Mouse (Mus musculus) hindbrain, embryonic 15.5 days (tissue): Measurements from ENCODE around the gene Nr3c2. TPM values are rescaled to one million over a fixed set of nuclear protein-coding genes. Genes with fewer than 3 reads are reported as not detected.

Experiments
- ATAC-seq: fragments of 200-750 bp; cut with Nextera tagmentation; 2 replicates; pipeline ENCODE4 v1.8.0; 2017; ENCODE audit warnings: low read depth, moderate number of reproducible peaks, moderate TSS enrichment; ENCODE audit not compliant: low FRiP score
- H3K27ac ChIP-seq: fragments of 300-500 bp; sonication (generic); replicated peaks from 2 replicates; pipeline ENCODE4 v1.5.1; 2015; ENCODE audit warnings: mild to moderate bottlenecking, inconsistent platforms
- H3K27me3 ChIP-seq: fragments of 300-500 bp; sonication (generic); 2 replicates; pipeline ENCODE4 v1.6.1; 2015; ENCODE audit warnings: control low read depth, inconsistent platforms
- H3K36me3 ChIP-seq: fragments of 300-500 bp; sonication (generic); 2 replicates; pipeline ENCODE4 v1.6.1; 2015; ENCODE audit warnings: control low read depth, inconsistent platforms
- H3K4me1 ChIP-seq: fragments of 300-500 bp; sonication (generic); replicated peaks from 2 replicates; pipeline ENCODE4 v1.6.1; 2015; ENCODE audit warnings: control low read depth, inconsistent platforms
- H3K4me2 ChIP-seq: fragments of 300-500 bp; sonication (generic); 2 replicates; pipeline ENCODE4 v1.6.1; 2015; ENCODE audit warnings: moderate library complexity, mild to moderate bottlenecking, inconsistent platforms
- H3K4me3 ChIP-seq: fragments of 300-500 bp; sonication (generic); 2 replicates; pipeline ENCODE4 v1.5.1; 2015; ENCODE audit warnings: mild to moderate bottlenecking, inconsistent platforms
- H3K9ac ChIP-seq: fragments of 300-500 bp; sonication (generic); 2 replicates; pipeline ENCODE4 v1.6.1; 2015; ENCODE audit warnings: inconsistent platforms
- H3K9me3 ChIP-seq: fragments of 300-500 bp; sonication (generic); 2 replicates; pipeline ENCODE4 v1.6.1; 2016; ENCODE audit warnings: control low read depth, inconsistent platforms
- WGBS: fragments of 180-500 bp; shearing (Covaris S2); methylation state at CpG from one replicate; pipeline ENCODE4 v1.1.7; 2015; 5-methylcytosine and 5-hydroxymethylcytosine counted together
- polyA plus RNA-seq: library from polyadenylated mRNA; unstranded; fragments of >200 nt; fragmentation: Nextera tagmentation; extraction: Ambion mirVana; gene quantifications from 2 replicates; pipeline ENCODE4 v1.2.1, GENCODE M21; 2015

Gene Nr3c2
- polyA plus RNA-seq, 1 experiment from 2014 or later: 6.3 TPM

DNA sequence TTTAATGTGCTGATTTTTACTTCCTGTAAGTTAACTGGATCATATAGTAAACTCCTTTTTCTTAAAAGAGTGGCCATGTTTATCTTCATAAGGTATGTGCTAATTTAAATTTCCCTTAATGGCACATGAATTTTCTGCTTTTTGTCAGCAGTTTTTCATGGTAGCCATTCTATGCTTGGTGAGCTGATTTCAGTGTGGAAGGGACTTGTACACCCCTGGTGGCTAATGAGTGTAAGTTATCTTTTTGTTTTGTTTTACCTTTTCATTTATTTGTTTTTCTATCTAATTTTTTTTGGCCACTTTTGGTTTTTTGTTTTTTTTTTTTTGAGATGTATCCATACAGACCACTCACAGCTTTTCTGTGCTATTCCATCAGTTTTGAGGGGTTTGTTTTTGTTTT lies 340.2 kb downstream of the Nr3c2 start:
- Histone ChIP-seq H3K4me2 (no peak overlapping the region), H3K9ac (no peak overlapping the region)
- ATAC-seq: no peak

GRCm38 (mm10) chr8:77241381-77241780 lies 342.1 kb downstream of the Nr3c2 start:
- no peak overlapping the region for H3K4me2 ChIP-seq
- WGBS: 86% methylated on average over 3 of the region's 3 CpGs

More for the DNA sequence above, 340.2 kb downstream of the Nr3c2 start:
- Histone ChIP-seq H3K9me3 (no peaks in the 10 kb centered on the region), H3K4me1 (no peaks in the 10 kb centered on the region), H3K36me3 (no peaks in the 10 kb centered on the region), H3K27ac (no peak overlapping the region), H3K27me3 (no peaks in the 10 kb centered on the region), H3K4me3 (no peak overlapping the region)

GRCm38 (mm10) chr8:77250094-77250493 lies 350.9 kb downstream of the Nr3c2 start:
- ATAC-seq: no peak
- H3K9ac ChIP-seq: no peak overlapping the region
- H3K9me3 ChIP-seq: no peaks in the 10 kb centered on the region
- no peak overlapping the region for H3K27ac ChIP-seq
- WGBS: 81% methylated on average over 3 of the region's 3 CpGs
- H3K4me2 ChIP-seq: no peak overlapping the region
- H3K27me3 ChIP-seq: no peaks in the 10 kb centered on the region
- H3K36me3 ChIP-seq: no peaks in the 10 kb centered on the region
- no peak overlapping the region for H3K4me3 ChIP-seq
- H3K4me1 ChIP-seq: no peaks in the 10 kb centered on the region

More at GRCm38 (mm10) chr8:77241381-77241780, 342.1 kb downstream of the Nr3c2 start:
- Histone ChIP-seq H3K36me3 (no peaks in the 10 kb centered on the region), H3K4me1 (no peaks in the 10 kb centered on the region), H3K4me3 (no peak overlapping the region), H3K27me3 (no peaks in the 10 kb centered on the region), H3K9ac (no peak overlapping the region), H3K27ac (no peak overlapping the region), H3K9me3 (no peaks in the 10 kb centered on the region)
- ATAC-seq: no peak

DNA sequence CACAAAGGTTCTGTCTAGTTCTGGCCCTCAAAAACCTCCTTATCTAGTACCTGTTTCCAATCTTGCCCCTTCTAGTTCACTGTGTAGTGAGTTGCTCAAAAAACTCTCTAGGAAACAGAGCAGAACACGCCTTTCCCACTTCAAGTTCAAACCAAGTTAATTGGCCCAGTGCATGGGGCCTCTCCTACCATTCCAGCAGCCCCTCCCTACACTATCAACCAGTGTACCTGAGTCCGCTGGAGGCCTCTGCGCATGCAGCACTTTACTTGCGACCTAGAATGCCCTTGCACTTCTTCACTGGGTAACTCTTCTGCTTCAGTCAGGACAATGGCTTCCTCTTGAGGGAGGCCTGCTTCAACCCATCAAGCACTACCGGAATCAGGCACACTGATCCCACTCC lies 351.9 kb downstream of the Nr3c2 start:
- no peak for ATAC-seq
- no peak overlapping the region for H3K4me3 ChIP-seq
- WGBS: 95% methylated on average over 5 of the region's 5 CpGs
- H3K4me1 ChIP-seq: no peaks in the 10 kb centered on the region
- no peak overlapping the region for H3K4me2 ChIP-seq
- H3K36me3 ChIP-seq: no peaks in the 10 kb centered on the region
- no peaks in the 10 kb centered on the region for H3K9me3 ChIP-seq
- no peak overlapping the region for H3K27ac ChIP-seq
- H3K27me3 ChIP-seq: no peaks in the 10 kb centered on the region
- H3K9ac ChIP-seq: no peak overlapping the region

- WGBS: 82% methylated on average over 5 of the region's 5 CpGs
- ATAC-seq: no peak
- no peaks in the 10 kb centered on the region for H3K36me3 ChIP-seq
- H3K9ac ChIP-seq: no peak overlapping the region
- no peaks in the 10 kb centered on the region for H3K9me3 ChIP-seq
- H3K27me3 ChIP-seq: no peaks in the 10 kb centered on the region
- no peak overlapping the region for H3K27ac ChIP-seq
- no peaks in the 10 kb centered on the region for H3K4me1 ChIP-seq
- no peak overlapping the region for H3K4me3 ChIP-seq
- H3K4me2 ChIP-seq: no peak overlapping the region
Observed at GRCm38 (mm10) chr8:77254466-77254865, 355.2 kb downstream of the Nr3c2 start.

DNA sequence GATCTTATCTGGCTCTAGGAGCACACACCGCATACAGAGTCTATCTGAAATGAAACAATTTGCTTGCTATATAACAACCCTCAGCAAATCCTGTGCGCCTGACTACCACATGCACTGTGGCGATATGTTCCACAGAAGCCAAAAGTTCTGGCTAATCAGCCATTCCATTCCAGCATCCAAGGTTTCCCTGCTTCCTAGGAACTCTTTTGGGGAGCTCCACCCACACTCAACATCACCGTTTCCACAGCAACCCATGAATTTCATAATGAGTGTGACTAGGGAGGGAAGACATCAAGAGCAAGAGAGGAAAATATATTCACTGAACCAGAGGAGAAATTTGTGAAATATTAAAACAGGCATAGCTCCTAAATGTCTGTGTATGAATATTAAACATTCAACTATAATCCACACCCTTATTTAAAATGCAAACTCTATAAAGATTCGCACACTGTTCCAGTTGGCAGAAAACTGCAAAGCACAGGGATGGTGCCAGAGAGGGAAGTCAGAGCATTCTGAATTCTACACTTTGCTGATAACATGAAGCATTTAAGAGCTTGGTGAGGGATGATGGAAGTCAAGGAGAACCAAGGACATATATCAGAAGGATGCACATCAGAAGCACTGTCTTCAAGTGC lies 357.3 kb downstream of the Nr3c2 start:
- Histone ChIP-seq H3K9me3 (no peaks in the 10 kb centered on the region), H3K36me3 (no peaks in the 10 kb centered on the region), H3K9ac (no peak overlapping the region), H3K27ac (no peak overlapping the region), H3K4me2 (no peak overlapping the region), H3K4me1 (no peaks in the 10 kb centered on the region), H3K4me3 (no peak overlapping the region), H3K27me3 (no peaks in the 10 kb centered on the region)
- 87% methylated on average over 5 of the region's 5 CpGs for WGBS
- ATAC-seq: 0 out of 2 replicates have a peak, but pooled peaks have one; percentile 57

DNA sequence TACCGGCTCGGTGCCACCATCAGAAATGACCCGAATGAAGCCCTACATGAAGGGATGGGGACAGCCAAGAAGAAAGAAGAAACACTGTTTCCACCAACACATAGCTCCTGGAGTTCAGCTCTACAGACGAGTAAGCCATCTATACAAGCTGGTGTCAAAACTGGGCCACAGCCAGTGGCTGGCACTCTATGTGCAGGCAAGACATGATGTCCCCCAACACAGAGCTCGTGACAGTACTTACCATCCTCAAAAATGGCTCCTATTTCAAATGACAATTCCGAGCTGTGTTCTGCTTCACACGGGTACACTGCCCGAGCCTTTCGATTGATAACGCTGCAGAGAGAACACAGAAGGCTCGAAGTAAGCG lies 357.8 kb downstream of the Nr3c2 start:
- Histone ChIP-seq H3K27me3 (no peaks in the 10 kb centered on the region), H3K27ac (no peak overlapping the region)
- whole genome bisulfite sequencing: 95% methylated on average over 12 of the region's 12 CpGs

DNA sequence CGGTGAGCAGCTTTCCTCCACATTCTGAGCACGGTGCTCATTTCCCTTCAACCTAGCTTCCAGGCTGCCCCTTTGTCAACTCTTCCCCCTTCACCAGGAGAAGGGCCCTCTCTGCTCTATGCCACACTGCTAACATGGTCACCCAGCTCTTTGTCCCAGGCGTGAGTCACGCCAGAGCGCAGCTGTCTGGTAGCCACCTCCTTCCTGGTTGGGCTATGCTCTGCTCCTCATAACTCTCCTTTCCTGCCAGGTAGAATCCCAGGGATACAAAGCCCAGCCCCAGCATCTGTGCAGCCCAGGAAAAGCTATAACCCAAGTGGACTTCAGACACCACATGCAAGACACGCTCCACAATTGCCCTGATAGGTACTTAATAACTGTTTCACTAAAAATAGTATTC lies 362.0 kb downstream of the Nr3c2 start:
- no peaks in the 10 kb centered on the region for H3K27me3 ChIP-seq

More for the DNA sequence above, 357.8 kb downstream of the Nr3c2 start:
- no peak overlapping the region for H3K4me3 ChIP-seq
- no peak overlapping the region for H3K4me2 ChIP-seq
- no peak overlapping the region for H3K9ac ChIP-seq
- H3K9me3 ChIP-seq: no peaks in the 10 kb centered on the region
- no peak for ATAC-seq
- no peaks in the 10 kb centered on the region for H3K36me3 ChIP-seq
- no peaks in the 10 kb centered on the region for H3K4me1 ChIP-seq

DNA sequence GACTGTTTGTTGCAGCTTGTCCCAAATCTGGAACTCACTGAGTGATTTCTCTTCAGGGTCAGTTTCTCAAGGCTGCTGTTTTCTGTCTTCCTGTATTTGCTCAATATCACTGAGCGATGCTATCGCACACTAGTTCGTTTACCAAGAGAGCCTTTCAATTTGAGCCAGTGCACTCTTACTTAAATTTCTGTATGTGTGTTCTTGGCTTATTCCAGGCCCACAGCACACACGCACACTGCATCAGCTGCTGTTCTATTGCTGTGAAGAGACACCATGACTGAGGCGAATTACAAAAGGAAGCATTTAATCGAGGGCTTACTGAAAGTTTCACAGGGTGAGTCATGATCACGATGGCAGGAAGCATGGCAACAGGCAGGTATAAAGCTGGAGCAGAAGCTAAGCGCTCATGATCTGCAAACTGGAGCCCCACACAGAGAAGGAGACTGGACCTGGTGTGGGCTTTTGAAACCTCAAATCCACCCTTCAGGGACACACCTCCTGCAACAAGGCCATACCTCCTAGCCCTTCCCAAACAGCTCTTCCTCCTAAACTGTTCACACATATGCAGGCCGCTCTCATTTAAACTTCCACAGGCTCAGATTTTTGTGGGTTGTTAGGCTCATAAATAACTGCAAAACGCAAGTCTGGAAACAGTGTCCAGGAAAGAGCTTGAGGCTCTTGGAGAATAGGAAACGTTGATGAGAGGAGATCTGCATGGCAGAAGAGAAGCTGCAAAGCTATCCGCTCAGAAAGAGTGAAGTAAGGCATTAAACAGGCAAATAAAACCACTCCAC lies 363.2 kb downstream of the Nr3c2 start:
- no peaks in the 10 kb centered on the region for H3K9me3 ChIP-seq
- no peak for ATAC-seq
- 84% methylated on average over 12 of the region's 12 CpGs for WGBS
- no peaks in the 10 kb centered on the region for H3K27me3 ChIP-seq
- H3K4me2 ChIP-seq: no peak overlapping the region
- no peak overlapping the region for H3K9ac ChIP-seq
- H3K36me3 ChIP-seq: no peaks in the 10 kb centered on the region
- H3K27ac ChIP-seq: no peak overlapping the region
- H3K4me1 ChIP-seq: no peaks in the 10 kb centered on the region
- no peak overlapping the region for H3K4me3 ChIP-seq

More for the DNA sequence above, 362.0 kb downstream of the Nr3c2 start:
- Histone ChIP-seq H3K9me3 (no peaks in the 10 kb centered on the region), H3K4me3 (no peak overlapping the region), H3K4me1 (no peaks in the 10 kb centered on the region), H3K27ac (no peak overlapping the region), H3K36me3 (no peaks in the 10 kb centered on the region), H3K4me2 (no peak overlapping the region), H3K9ac (no peak overlapping the region)
- 91% methylated on average over 6 of the region's 6 CpGs for WGBS
- no peak for ATAC-seq

DNA sequence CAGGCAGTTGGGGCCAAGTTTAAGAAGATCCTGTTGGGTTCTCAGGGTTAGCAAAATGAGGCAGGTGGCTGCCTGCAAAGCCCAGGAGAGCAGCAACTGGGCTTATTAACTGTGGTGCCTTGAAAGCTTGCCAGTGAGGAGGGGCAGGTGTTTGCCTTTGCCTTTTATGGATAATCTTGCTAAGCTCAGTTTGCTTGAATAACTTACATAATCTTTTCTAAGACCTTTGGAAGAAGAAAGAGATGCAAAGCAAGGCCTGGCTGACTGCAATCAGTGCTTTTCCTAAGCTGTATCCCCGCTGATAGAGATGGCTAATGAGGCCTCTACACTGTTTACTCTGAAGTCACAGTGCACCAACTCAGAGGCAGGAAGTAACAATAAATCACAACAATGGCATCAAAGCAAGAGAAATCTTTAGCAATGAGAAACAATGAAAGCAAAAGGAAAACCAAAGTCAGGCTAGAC lies 368.7 kb downstream of the Nr3c2 start:
- H3K27me3 ChIP-seq: no peaks in the 10 kb centered on the region
- H3K9ac ChIP-seq: no peak overlapping the region
- no peak overlapping the region for H3K4me2 ChIP-seq
- no peaks in the 10 kb centered on the region for H3K36me3 ChIP-seq
- 58% methylated on average over 1 of the region's 1 CpGs for WGBS
- H3K4me3 ChIP-seq: no peak overlapping the region
- no peak overlapping the region for H3K27ac ChIP-seq
- ATAC-seq: no peak
- no peaks in the 10 kb centered on the region for H3K4me1 ChIP-seq
- no peaks in the 10 kb centered on the region for H3K9me3 ChIP-seq

DNA sequence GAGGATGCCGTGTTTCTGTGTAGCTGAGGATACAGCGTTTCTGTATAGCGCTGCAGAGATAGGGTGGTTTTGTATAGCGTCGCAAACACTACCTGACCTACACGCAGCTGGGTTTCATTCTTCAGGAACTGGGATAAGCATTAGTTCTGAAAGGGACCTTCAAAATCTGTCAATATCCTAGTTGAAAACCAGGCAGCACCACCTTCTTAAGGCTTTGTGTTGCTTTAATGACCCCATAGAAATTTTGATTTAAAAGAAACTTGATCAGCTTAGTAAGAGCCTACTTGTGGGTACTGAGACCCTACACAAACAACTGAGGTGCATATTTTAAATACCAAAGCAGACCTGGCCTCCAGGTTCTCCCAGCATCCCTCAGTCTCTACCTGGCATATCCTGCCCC lies 372.9 kb downstream of the Nr3c2 start:
- Histone ChIP-seq H3K36me3 (no peaks in the 10 kb centered on the region), H3K4me2 (no peak overlapping the region), H3K27ac (no peak overlapping the region), H3K27me3 (no peaks in the 10 kb centered on the region), H3K9ac (no peak overlapping the region), H3K9me3 (no peaks in the 10 kb centered on the region), H3K4me1 (no peaks in the 10 kb centered on the region), H3K4me3 (no peak overlapping the region)
- WGBS: 88% methylated on average over 6 of the region's 6 CpGs
- ATAC-seq: no peak

GRCm38 (mm10) chr8:77275571-77275970 lies 376.3 kb downstream of the Nr3c2 start:
- 92% methylated on average over 5 of the region's 5 CpGs for WGBS
- H3K4me2 ChIP-seq: no peak overlapping the region
- H3K4me1 ChIP-seq: no peaks in the 10 kb centered on the region
- no peak for ATAC-seq
- no peak overlapping the region for H3K9ac ChIP-seq
- no peak overlapping the region for H3K4me3 ChIP-seq
- H3K27me3 ChIP-seq: no peaks in the 10 kb centered on the region
- no peaks in the 10 kb centered on the region for H3K36me3 ChIP-seq
- H3K9me3 ChIP-seq: no peaks in the 10 kb centered on the region
- no peak overlapping the region for H3K27ac ChIP-seq
